Mouse (Mus musculus) E14TG2a.4 (cell line): Measurements from ENCODE around the gene Atp1b2.

Source experiments
- CTCF ChIP-seq: conservative IDR thresholded peaks from 2 replicates; pipeline ENCODE4 v1.5.1; 2014; ENCODE audit warnings: low read length
- NANOG ChIP-seq: IDR thresholded peaks from 2 replicates; pipeline ENCODE4 v1.6.1; 2014; ENCODE audit warnings: borderline replicate concordance, low read length, mixed read lengths
- POU5F1 ChIP-seq: IDR thresholded peaks from 2 replicates; pipeline ENCODE4 v1.6.1; 2014; ENCODE audit warnings: low read length, borderline replicate concordance

DNA sequence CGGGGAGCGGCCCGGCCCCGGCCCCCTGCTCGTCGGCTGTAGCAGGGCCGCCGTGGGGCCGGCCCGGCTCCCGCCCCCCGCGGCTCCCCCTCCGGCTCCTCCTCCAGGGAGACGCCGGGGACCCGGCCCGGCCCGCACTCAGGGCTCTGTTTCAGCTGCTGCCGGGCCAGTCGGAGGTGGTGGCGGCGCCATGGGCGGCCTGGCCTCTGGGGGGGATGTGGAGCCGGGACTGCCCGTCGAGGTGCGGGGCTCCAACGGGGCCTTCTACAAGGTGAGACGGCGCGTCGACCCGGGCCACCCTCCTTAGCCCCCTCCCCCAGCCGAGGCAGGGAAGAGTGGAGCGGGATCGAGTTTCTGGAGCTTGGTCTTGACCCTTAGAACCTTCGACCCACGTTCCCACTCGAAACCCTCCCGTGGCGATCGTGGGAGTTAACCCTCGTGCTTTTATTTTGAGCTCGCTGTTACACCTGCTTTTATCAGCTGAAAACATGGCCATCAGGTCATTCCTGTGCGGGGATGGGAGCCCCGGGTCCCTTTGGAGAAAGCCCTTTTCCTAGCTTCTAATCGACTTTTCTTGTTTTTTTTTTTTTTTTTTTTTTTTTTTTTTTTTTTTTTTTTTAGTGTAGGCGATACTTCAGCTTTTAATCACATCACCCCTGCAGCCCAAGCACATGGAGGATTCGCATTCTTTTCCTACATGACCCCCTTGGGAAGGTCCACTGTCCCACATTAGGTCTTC is 27.6 kb upstream of the Atp1b2 start:
- TF ChIP-seq CTCF: no peak
- no peak for TF ChIP-seq NANOG
- TF ChIP-seq POU5F1: no peak
